Mouse (Mus musculus): ENCODE measurements around the gene Clint1.

The Clint1 gene

DNA sequence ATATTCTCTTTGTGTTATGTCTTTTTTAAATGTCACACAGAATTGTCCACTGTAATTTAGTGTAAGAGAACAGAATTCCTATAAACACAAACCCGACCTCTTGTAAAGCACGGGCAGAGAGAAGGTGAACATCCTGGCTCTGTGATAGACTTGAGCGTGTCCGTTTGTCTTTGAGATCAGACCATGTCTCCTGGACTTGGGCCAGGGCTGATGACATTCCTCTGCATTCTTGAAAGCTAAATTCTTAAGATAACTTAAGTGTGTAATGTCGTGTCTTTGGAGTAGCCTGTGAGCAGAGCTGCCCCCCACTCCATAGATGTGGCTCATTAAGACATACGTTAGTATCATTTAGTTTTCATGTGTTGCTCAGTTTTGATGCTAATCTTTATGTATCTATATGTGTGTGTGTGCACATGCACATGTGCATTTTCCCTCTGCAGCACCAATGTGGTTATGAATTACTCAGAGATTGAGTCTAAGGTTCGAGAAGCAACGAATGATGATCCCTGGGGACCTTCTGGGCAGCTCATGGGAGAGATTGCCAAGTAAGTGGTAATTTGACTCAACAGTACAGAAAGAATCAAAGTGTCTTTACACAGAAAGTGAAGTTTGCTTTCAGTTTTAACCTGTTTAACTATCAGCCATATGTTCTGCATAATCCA lies 31.6 kb downstream of the Clint1 start:
- DNase-seq (ENCODE audit: low read depth, low spot score): no peak

GRCm38 (mm10) chr11:45884029-45884428 lies 32.2 kb downstream of the Clint1 start:
- no peak for DNase-seq (ENCODE audit: low read depth, low spot score)

GRCm38 (mm10) chr11:45885606-45886230 lies 33.9 kb downstream of the Clint1 start:
- no peak for DNase-seq (ENCODE audit: low read depth, low spot score)

DNA sequence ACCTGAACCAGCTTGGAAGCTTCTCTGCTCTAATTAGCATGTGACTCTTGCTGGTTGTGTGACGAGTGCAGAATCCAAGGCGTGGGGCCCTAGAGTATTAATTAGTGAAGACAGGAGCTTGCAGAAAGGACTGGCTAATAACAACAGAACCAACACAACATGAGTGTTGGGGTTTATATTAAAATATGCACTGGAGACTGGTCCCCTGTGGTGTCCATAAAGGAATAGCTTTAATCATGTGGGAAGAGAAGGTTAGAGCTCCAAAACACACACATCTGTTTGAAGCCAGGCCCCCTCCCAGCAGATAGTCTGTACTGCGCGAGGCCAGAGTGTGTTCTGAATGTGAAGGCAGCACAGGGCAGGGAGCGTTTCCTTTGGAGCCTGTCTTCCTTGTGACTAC lies 34.7 kb downstream of the Clint1 start:
- DNase-seq (ENCODE audit: low read depth, low spot score): no peak

DNA sequence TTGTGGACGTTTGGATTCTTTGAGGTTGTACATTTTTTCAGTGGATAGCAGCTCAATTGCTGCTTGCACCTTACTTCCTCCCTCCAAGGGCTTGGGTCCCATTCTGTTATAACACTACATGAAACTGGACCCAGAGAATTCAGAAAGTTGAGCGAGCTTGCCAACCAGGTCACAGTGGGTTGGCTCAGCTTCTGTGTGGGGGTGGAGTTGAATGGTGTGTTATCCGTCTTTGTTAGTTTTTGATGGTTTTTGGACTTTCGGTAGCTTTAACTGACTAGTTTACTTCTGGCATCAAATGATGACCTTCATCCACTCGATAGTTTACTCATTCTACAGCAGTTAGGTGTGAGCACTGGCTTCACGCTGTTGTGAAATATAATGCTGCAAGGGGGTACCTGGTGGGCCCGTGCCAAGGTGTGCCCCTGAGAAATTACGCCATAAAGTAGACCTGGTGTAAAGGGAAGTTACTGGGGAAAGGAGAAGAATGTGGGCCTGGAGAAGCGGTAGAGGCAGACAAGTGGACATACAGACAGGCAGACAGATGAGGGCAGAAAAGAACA lies 36.7 kb downstream of the Clint1 start:
- DNase-seq (ENCODE audit: low read depth, low spot score): no peak

- no peak for DNase-seq (ENCODE audit: low read depth, low spot score)
These were observed 38.1 kb downstream of the Clint1 start for GRCm38 (mm10) chr11:45889981-45890380.

- no peak for DNase-seq (ENCODE audit: low read depth, low spot score)
These were observed 38.6 kb downstream of the Clint1 start for GRCm38 (mm10) chr11:45890423-45890822.

GRCm38 (mm10) chr11:45892861-45893360 lies 41.1 kb downstream of the Clint1 start:
- no peak for DNase-seq (ENCODE audit: low read depth, low spot score)

DNA sequence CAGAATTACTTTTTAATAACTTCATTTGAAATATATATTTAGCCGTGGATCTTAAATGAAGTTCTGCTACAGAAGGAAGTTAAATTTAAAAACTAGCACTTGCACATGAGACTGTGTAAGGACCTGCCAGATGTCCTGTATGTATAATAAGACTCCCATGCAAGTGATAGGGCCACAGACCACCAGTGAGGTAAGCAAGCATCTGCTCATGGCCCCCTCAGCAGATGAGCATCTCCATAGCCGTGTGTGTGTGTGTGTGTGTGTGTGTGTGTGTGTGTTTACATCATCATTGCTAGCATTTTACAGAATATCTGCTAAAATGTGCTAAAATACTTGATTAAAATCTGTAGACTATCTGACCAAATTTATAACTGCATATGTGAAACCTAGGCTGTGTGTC lies 45.5 kb downstream of the Clint1 start:
- DNase-seq (ENCODE audit: low read depth, low spot score): no peak

GRCm38 (mm10) chr11:45900233-45901015 lies 48.6 kb downstream of the Clint1 start:
- no peak for DNase-seq (ENCODE audit: low read depth, low spot score)

DNA sequence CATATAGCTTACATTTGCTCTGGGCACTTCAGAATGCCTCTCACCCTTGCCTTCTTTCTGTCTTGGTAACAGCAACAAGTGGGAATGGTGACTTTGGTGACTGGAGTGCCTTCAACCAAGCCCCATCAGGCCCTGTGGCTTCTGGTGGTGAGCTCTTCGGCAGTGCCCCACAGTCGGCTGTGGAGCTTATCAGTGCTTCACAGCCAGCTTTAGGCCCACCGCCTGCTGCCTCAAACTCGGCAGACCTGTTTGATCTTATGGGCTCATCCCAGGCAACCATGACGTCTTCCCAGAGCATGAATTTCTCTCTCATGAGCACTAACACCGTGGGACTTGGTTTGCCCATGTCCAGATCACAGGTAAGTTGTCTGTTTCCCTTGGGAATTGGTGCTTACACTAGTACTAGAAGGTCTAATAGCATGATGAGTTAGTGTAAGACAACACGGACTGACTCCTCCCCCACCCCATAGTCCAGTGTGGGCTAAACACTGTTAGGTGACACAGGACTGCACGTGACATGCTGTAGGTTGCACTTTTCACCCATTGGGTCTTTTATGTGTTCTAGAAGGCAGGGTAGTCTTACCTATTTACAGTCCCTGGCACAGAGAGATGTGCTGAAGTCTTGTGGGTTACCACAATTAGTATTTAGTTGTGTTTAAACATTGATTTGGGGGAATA lies 54.4 kb downstream of the Clint1 start:
- DNase-seq (ENCODE audit: low read depth, low spot score): no peak

DNA sequence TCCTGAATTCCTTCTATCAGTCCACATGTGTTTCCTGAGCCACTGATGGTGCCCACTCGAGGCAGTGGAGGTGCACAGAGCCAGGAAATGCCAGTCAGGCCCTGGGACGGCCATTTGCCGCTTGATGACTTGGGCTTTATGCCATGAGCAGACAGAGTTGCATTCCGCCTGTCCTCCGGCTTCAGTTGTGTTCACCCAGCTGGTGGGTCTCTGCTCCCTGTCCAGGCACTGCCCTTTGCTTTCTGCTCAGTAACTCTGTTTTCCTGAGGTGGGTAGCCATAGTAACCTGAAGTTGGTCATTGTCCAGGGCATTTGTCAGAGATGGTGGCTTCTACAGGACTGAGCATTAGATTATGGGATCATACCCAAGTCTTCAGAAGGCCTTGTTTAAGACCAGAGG lies 55.5 kb downstream of the Clint1 start:
- no peak for DNase-seq (ENCODE audit: low read depth, low spot score)

DNA sequence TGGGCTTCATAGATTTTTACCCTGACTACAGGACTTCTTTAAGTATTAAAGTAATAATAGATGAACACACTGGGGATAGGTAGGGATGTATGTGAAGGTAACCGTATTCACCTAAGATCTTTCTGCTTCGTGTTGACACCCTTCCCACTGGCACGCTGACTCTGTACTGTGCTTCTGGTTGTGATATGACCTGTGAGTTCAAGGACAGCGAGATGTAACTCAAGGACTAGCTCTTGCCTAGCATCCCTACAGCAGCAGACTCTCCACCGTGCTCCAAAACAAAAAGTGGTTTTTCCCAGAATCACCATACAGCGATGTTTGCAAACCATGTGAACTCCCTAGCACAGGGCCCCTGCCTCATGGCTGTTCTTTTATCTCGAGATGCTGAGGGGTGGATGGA lies 56.2 kb downstream of the Clint1 start:
- DNase-seq (ENCODE audit: low read depth, low spot score): no peak

DNA sequence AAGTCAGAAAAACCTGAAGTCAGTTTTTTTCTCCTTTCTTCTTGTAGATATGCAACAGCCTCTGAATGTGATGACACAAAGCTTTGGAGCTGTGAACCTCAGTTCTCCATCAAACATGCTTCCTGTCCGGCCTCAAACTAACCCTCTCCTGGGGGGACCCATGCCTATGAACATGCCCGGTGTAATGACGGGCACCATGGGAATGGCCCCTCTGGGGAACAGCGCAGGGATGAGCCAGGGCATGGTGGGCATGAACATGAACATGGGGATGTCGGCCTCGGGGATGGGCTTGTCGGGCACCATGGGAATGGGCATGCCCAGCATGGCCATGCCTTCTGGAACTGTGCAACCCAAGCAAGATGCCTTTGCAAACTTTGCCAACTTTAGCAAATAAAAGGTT lies 57.0 kb downstream of the Clint1 start:
- no peak for DNase-seq (ENCODE audit: low read depth, low spot score)

GRCm38 (mm10) chr11:45910701-45911100 lies 58.9 kb downstream of the Clint1 start:
- no peak for DNase-seq (ENCODE audit: low read depth, low spot score)

DNA sequence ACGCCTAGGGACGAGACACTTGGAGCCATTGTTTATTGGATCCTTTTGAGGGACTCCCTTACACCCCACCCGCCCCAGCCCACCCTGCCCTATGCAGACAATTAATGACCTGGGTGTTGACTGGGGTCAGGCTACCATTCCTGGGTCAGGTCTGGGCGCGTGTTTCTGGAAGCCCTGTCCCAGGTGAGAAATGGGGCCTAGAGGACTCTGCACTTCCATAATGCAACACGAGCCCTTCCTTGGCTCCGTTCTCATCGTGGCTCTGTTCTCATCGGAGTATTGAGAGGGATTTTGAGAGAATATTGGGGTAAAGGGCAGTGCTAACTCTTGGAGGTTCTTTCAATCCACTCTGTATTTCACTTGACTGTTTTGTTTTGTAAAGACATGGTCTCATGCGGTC lies 64.3 kb downstream of the Clint1 start:
- DNase-seq (ENCODE audit: low read depth, low spot score): no peak

- DNase-seq (ENCODE audit: low read depth, low spot score): no peak
These were observed 66.2 kb downstream of the Clint1 start for GRCm38 (mm10) chr11:45918018-45918417.

DNA sequence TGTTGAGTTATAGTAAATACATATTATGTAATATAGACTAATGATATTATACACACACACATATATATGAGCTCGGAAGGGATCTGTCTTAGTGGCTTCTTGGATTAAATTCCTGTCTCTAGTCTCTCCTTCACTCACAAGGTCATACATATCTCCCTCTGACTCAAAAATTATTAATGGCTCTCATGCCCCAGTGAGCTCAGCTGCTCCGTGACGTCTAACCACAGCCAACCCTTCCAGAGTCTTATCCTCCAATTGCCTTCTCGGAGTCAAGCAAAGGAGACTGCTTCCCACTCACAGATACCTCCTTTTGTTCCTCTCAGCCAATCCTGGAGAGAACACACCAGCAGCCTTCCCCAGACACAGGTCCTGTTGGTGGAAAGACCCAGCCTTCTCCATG lies 67.0 kb downstream of the Clint1 start:
- DNase-seq (ENCODE audit: low read depth, low spot score): no peak

DNA sequence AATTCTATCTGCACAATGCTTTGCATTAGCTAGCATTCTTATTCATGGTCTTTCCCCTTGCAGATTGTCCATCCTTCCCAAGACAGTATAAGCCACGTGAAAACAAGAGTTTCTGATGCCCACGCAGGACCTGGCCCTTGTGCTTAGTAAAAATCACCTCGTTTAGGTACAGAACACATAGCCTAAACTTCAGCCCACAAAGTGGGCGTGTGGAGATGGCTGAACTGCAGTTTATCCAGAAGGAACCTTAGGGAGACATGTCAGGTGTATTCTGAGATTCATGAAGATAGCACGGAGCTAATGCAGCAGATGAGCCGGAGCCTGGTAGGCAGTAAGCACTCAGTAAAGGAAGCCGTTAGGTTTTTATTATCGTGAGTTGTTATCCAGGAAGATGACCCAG lies 69.2 kb downstream of the Clint1 start:
- no peak for DNase-seq (ENCODE audit: low read depth, low spot score)

GRCm38 (mm10) chr11:45921480-45921898 lies 69.6 kb downstream of the Clint1 start:
- no peak for DNase-seq (ENCODE audit: low read depth, low spot score)

DNA sequence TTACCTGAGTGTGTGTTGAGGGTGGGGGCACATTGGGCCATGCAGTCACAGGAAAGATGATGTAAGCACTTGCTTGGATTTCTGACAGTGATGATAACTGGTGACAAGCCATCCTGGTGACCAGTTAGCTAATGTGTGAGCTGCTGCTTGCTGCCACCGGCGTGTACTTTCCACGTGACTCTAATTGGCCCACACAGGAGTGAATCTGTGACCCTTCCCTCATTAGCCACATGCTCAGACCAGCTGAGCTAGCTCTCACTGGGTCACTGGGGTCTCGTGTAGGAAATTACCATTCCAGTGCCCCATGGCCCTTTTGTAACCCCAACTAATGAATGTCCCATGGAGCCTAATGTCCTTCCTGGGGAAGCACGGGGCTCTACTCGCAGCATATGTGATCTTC lies 73.6 kb downstream of the Clint1 start:
- no peak for DNase-seq (ENCODE audit: low read depth, low spot score)

DNA sequence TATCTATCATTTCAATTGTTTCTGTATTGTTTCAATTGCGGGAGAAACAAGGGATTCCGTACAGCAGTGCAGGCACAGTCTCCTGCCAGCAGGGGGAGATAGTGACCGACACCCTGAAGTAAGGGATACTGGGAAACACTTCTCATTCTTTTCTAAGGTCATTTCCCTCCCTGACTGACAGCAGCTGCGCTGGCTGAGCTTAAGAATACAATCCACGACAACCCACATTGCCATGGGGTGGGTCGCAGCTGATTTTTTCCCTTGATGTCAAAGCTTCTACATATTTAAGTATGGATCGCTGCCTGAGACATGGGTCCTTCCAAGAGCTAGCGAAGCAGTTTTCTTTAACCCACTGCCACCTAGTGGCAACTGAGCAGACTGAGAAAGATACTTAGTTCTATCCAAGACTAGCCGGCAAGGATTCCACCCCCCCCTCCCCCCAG lies 74.8 kb downstream of the Clint1 start:
- DNase-seq (ENCODE audit: low read depth, low spot score): peak; percentile 56

All from skeletal muscle tissue, adult 2 months (tissue).